Mouse (Mus musculus): Measurements from ENCODE around the gene Olfr463.

DNA sequence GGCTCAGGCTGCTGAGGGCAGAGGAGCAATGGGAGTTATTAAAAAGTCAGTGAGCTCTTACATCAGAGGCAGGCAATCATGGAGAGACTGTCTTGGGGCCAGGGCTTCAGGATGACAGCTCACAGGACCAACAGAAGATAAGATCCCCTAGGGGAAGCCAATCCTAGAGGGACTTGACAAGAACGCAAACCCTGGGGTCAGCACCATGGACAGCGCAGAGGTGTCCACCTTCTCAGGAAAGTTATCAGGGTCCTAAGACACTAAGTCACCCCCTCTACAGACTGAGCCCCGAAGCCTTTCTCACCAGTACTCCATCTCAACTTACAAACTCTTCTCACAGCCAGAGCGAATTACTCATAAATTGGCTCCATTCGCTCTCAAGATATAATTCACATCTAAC is 23.8 kb upstream of the Olfr463 start, which contains the start of gene Olfr464:
- TF ChIP-seq ZNF384 (IDR thresholded peaks at IDR 0.05; ENCODE audit: low read depth, low read length) = no peak
- TF ChIP-seq ZC3H11A (IDR thresholded peaks at IDR 0.05; ENCODE audit: borderline replicate concordance, low read depth, low read length) = no peak
